Mouse (Mus musculus): ENCODE results near the gene Samd14. TPM values are rescaled to one million over a fixed set of nuclear protein-coding genes. Genes with fewer than 3 reads are reported as not detected.

Gene Samd14
- polyA plus RNA-seq, 1 experiment, result 0.75 TPM

- TF ChIP-seq CTCF (IDR thresholded peaks at IDR 0.05; ENCODE audit: control insufficient read depth, insufficient read depth, insufficient replicate concordance, low read depth, low read length) (no peak), POLR2A (IDR thresholded peaks at IDR 0.05; ENCODE audit: control insufficient read depth, low read depth, low read length) (no peak)
- Histone ChIP-seq H3K4me3 (ENCODE audit: control insufficient read depth, low read depth, low read length) (no peak overlapping the region), H3K36me3 (ENCODE audit: control insufficient read depth, insufficient read depth, low read length) (no peaks in the 10 kb centered on the region), H3K27ac (ENCODE audit: control insufficient read depth, insufficient read depth, low read depth, low read length) (no peak overlapping the region), H3K27me3 (ENCODE audit: control insufficient read depth, insufficient read depth, low read length) (no peaks in the 10 kb centered on the region), H3K4me1 (ENCODE audit: control insufficient read depth, insufficient read depth, low read length) (peaks cover under 1% of the 10 kb centered on the region)
Observed at GRCm38 (mm10) chr11:95015484-95015883, 5.8 kb downstream of the Samd14 start.

- Histone ChIP-seq H3K36me3 (ENCODE audit: control insufficient read depth, insufficient read depth, low read length) (no peaks in the 10 kb centered on the region), H3K27me3 (ENCODE audit: control insufficient read depth, insufficient read depth, low read length) (no peaks in the 10 kb centered on the region), H3K27ac (ENCODE audit: control insufficient read depth, insufficient read depth, low read depth, low read length) (no peak overlapping the region), H3K4me3 (ENCODE audit: control insufficient read depth, low read depth, low read length) (no peak overlapping the region), H3K4me1 (ENCODE audit: control insufficient read depth, insufficient read depth, low read length) (no peaks in the 10 kb centered on the region)
- peak; percentile 57; the same call in 1 of the 2 replicates for TF ChIP-seq CTCF (IDR thresholded peaks at IDR 0.05; ENCODE audit: control insufficient read depth, insufficient read depth, insufficient replicate concordance, low read depth, low read length)
- TF ChIP-seq POLR2A (IDR thresholded peaks at IDR 0.05; ENCODE audit: control insufficient read depth, low read depth, low read length), result no peak
Observed at GRCm38 (mm10) chr11:95022237-95022992, 12.7 kb downstream of the Samd14 start.

- H3K4me1 ChIP-seq (ENCODE audit: control insufficient read depth, insufficient read depth, low read length), result no peaks in the 10 kb centered on the region
Observed at GRCm38 (mm10) chr11:95023481-95023880, 13.8 kb downstream of the Samd14 start.

GRCm38 (mm10) chr11:95024439-95025184, 14.9 kb downstream of the Samd14 start:
- Histone ChIP-seq H3K36me3 (ENCODE audit: control insufficient read depth, insufficient read depth, low read length) (no peaks in the 10 kb centered on the region), H3K4me1 (ENCODE audit: control insufficient read depth, insufficient read depth, low read length) (no peaks in the 10 kb centered on the region), H3K27ac (ENCODE audit: control insufficient read depth, insufficient read depth, low read depth, low read length) (no peak overlapping the region), H3K27me3 (ENCODE audit: control insufficient read depth, insufficient read depth, low read length) (no peaks in the 10 kb centered on the region), H3K4me3 (ENCODE audit: control insufficient read depth, low read depth, low read length) (no peak overlapping the region)
- TF ChIP-seq CTCF (IDR thresholded peaks at IDR 0.05; ENCODE audit: control insufficient read depth, insufficient read depth, insufficient replicate concordance, low read depth, low read length) (no peak), POLR2A (IDR thresholded peaks at IDR 0.05; ENCODE audit: control insufficient read depth, low read depth, low read length) (no peak)

More at GRCm38 (mm10) chr11:95023481-95023880, 13.8 kb downstream of the Samd14 start:
- no peak overlapping the region for H3K4me3 ChIP-seq (ENCODE audit: control insufficient read depth, low read depth, low read length)
- no peak overlapping the region for H3K27ac ChIP-seq (ENCODE audit: control insufficient read depth, insufficient read depth, low read depth, low read length)
- no peak for TF ChIP-seq CTCF (IDR thresholded peaks at IDR 0.05; ENCODE audit: control insufficient read depth, insufficient read depth, insufficient replicate concordance, low read depth, low read length)
- no peak for TF ChIP-seq POLR2A (IDR thresholded peaks at IDR 0.05; ENCODE audit: control insufficient read depth, low read depth, low read length)
- H3K27me3 ChIP-seq (ENCODE audit: control insufficient read depth, insufficient read depth, low read length), result no peaks in the 10 kb centered on the region
- H3K36me3 ChIP-seq (ENCODE audit: control insufficient read depth, insufficient read depth, low read length), result no peaks in the 10 kb centered on the region

- Histone ChIP-seq H3K27me3 (ENCODE audit: control insufficient read depth, insufficient read depth, low read length) (no peaks in the 10 kb centered on the region), H3K4me1 (ENCODE audit: control insufficient read depth, insufficient read depth, low read length) (no peaks in the 10 kb centered on the region), H3K36me3 (ENCODE audit: control insufficient read depth, insufficient read depth, low read length) (no peaks in the 10 kb centered on the region), H3K27ac (ENCODE audit: control insufficient read depth, insufficient read depth, low read depth, low read length) (no peak overlapping the region), H3K4me3 (ENCODE audit: control insufficient read depth, low read depth, low read length) (no peak overlapping the region)
- TF ChIP-seq CTCF (IDR thresholded peaks at IDR 0.05; ENCODE audit: control insufficient read depth, insufficient read depth, insufficient replicate concordance, low read depth, low read length) (no peak), POLR2A (IDR thresholded peaks at IDR 0.05; ENCODE audit: control insufficient read depth, low read depth, low read length) (no peak)
Observed at GRCm38 (mm10) chr11:95025227-95026012, 15.7 kb downstream of the Samd14 start.

- H3K4me1 ChIP-seq (ENCODE audit: control insufficient read depth, insufficient read depth, low read length), result no peaks in the 10 kb centered on the region
- no peak overlapping the region for H3K4me3 ChIP-seq (ENCODE audit: control insufficient read depth, low read depth, low read length)
- H3K27ac ChIP-seq (ENCODE audit: control insufficient read depth, insufficient read depth, low read depth, low read length), result no peak overlapping the region
- H3K36me3 ChIP-seq (ENCODE audit: control insufficient read depth, insufficient read depth, low read length), result no peaks in the 10 kb centered on the region
- no peaks in the 10 kb centered on the region for H3K27me3 ChIP-seq (ENCODE audit: control insufficient read depth, insufficient read depth, low read length)
- TF ChIP-seq CTCF (IDR thresholded peaks at IDR 0.05; ENCODE audit: control insufficient read depth, insufficient read depth, insufficient replicate concordance, low read depth, low read length) (no peak), POLR2A (IDR thresholded peaks at IDR 0.05; ENCODE audit: control insufficient read depth, low read depth, low read length) (no peak)
Observed at GRCm38 (mm10) chr11:95026090-95026542, 16.4 kb downstream of the Samd14 start.
